Mouse (Mus musculus): ENCODE measurements around the gene Smarcb1. TPM values are rescaled to one million over a fixed set of nuclear protein-coding genes. Genes with fewer than 3 reads are reported as not detected.

Gene Smarcb1
- 103 TPM for polyA plus RNA-seq (2017; shearing (Covaris generic))

GRCm38 (mm10) chr10:75921026-75921725 is at the start of gene Smarcb1:
Smarcb1 (minus strand) TSS chr10:75921617.

GRCm38 (mm10) chr10:75954381-75954811 is 33.0 kb upstream of the Smarcb1 start, which contains the start of gene Gm5134:
Gm5134 (plus strand) TSS chr10:75954514.

GRCm38 (mm10) chr10:75942736-75943477 is 21.5 kb upstream of the Smarcb1 start, which contains the start of gene Vpreb3:
Vpreb3 (plus strand) TSS chr10:75943057.

GRCm38 (mm10) chr10:75940520-75940919 is 19.1 kb upstream of the Smarcb1 start, which contains the start of gene Gm867:
Gm867 (minus strand) TSS chr10:75940672.

GRCm38 (mm10) chr10:75935680-75936541 is 14.5 kb upstream of the Smarcb1 start, which contains the start of gene Mmp11:
Mmp11 (minus strand) TSS chr10:75936496.

GRCm38 (mm10) chr10:75932891-75933290 is 11.5 kb upstream of the Smarcb1 start, which contains the start of gene Chchd10:
Chchd10 (plus strand) TSS chr10:75933130.

GRCm38 (mm10) chr10:75893089-75893750 is 28.2 kb downstream of the Smarcb1 start, which contains the start of gene Derl3:
Derl3 (plus strand) TSS chr10:75893413.

GRCm38 (mm10) chr10:75859786-75860470 is 61.5 kb downstream of the Smarcb1 start, which contains the start of gene Mif:
Mif (minus strand) TSS chr10:75860240.

Other genes with a start within 250 kb of the Smarcb1 start
- gene Cabin1, start 157.3 kb downstream of the Smarcb1 start, polyA plus RNA-seq (2017; shearing (Covaris generic)): 58.5 TPM
- 89.5 TPM for gene Ddt, start 148.2 kb downstream of the Smarcb1 start, polyA plus RNA-seq (2017; shearing (Covaris generic))
- 0.55 TPM for gene Gm20441, start 140.7 kb downstream of the Smarcb1 start, polyA plus RNA-seq (2017; shearing (Covaris generic))
- gene Gstt3, start 140.2 kb downstream of the Smarcb1 start, polyA plus RNA-seq (2017; shearing (Covaris generic)): 7.5 TPM
- gene Gstt1, start 123.0 kb downstream of the Smarcb1 start, polyA plus RNA-seq (2017; shearing (Covaris generic)): not detected
- gene Gstt4, start 99.1 kb downstream of the Smarcb1 start, polyA plus RNA-seq (2017; shearing (Covaris generic)): not detected
- gene Gstt2, start 84.2 kb downstream of the Smarcb1 start, polyA plus RNA-seq (2017; shearing (Covaris generic)): 61.7 TPM
- 727 TPM for gene Mif, start 61.4 kb downstream of the Smarcb1 start, polyA plus RNA-seq (2017; shearing (Covaris generic))
- gene Derl3, start 28.2 kb downstream of the Smarcb1 start, polyA plus RNA-seq (2017; shearing (Covaris generic)): 2.3 TPM
- gene Chchd10, start 11.5 kb upstream of the Smarcb1 start, polyA plus RNA-seq (2017; shearing (Covaris generic)): 42.4 TPM
- 11.1 TPM for gene Mmp11, start 14.9 kb upstream of the Smarcb1 start, polyA plus RNA-seq (2017; shearing (Covaris generic))
- not detected for gene Gm867, start 19.1 kb upstream of the Smarcb1 start, polyA plus RNA-seq (2017; shearing (Covaris generic))
- 0.46 TPM for gene Vpreb3, start 21.4 kb upstream of the Smarcb1 start, polyA plus RNA-seq (2017; shearing (Covaris generic))
- gene Gm5134, start 32.9 kb upstream of the Smarcb1 start, polyA plus RNA-seq (2017; shearing (Covaris generic)): 2.3 TPM
- gene Zfp280b, start 111.0 kb upstream of the Smarcb1 start, polyA plus RNA-seq (2017; shearing (Covaris generic)): 27.8 TPM
- gene Slc5a4b, start 189.3 kb upstream of the Smarcb1 start, polyA plus RNA-seq (2017; shearing (Covaris generic)): not detected
- gene Slc5a4a, start 225.8 kb upstream of the Smarcb1 start, polyA plus RNA-seq (2017; shearing (Covaris generic)): not detected

Data from CD4-positive, CD25-positive, alpha-beta regulatory T cell, adult 9 weeks (primary cell).